Mouse (Mus musculus) lung, postnatal 25 days (tissue): ENCODE data around the gene Sub1.

Experiments used
- DNase-seq: peaks from one replicate; pipeline ENCODE4 v3.0.0; 2022; ENCODE audit warnings: low spot score

The Sub1 gene

GRCm38 (mm10) chr15:11966367-11966766, 30.4 kb downstream of the Sub1 start:
- peak; percentile 55 for DNase-seq

GRCm38 (mm10) chr15:11965201-11965845, 31.5 kb downstream of the Sub1 start:
- no peak for DNase-seq

- no peak for DNase-seq
Measured at GRCm38 (mm10) chr15:11963791-11964525, 32.8 kb downstream of the Sub1 start.

- no peak for DNase-seq
Measured at GRCm38 (mm10) chr15:11959716-11960115, 37.1 kb downstream of the Sub1 start.

GRCm38 (mm10) chr15:11956129-11956528, 40.7 kb downstream of the Sub1 start:
- DNase-seq: no peak

- DNase-seq: no peak
Measured at GRCm38 (mm10) chr15:11954190-11954589, 42.6 kb downstream of the Sub1 start.

GRCm38 (mm10) chr15:11952159-11952558, 44.6 kb downstream of the Sub1 start:
- no peak for DNase-seq

- no peak for DNase-seq
Measured at GRCm38 (mm10) chr15:11951181-11951580, 45.6 kb downstream of the Sub1 start.

- no peak for DNase-seq
Measured at GRCm38 (mm10) chr15:11950144-11950543, 46.6 kb downstream of the Sub1 start.

- no peak for DNase-seq
Measured at GRCm38 (mm10) chr15:11949490-11949889, 47.3 kb downstream of the Sub1 start.

- DNase-seq: no peak
Measured at GRCm38 (mm10) chr15:11940855-11941254, 55.9 kb downstream of the Sub1 start.
